Comparison of ENCODE assay signal across 10 mouse cellular contexts in the genomic region with DNA sequence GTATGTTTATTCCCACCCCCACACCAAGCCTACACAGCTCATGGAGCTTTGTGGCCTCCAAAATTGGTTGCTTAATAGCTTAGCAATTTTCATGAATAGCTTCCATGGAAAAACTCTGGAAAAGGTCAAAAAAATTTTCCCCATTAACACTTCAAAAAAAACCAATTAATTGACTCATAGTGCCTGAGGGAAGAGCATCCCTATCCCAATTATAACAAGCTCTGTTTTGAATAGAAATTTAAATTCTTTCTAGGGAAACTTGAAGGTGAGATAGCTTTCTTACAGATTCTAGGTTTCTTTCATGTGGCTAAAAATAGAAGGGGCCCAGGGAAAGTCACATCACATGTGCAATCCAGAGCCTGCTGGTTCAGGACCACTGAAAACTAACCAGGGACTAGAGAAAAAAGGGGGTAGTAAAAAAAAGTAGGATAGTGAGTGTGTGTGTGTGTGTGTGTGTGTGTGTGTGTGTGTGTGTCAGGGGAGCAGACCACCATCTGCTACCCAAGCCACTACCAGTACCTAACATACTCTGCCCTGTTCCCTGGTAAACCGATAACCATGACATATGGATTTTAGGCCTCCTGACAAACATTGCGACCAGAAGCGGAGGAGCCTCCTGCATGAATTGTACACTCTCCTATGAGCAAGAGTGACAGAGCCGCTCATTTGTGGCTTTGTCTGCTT.
DNase-seq lines count a peak whose midpoint lies in the region; ATAC-seq lines count a peak whose summit lies in the region.
"Had no signal": no experiment of that assay in that cellular context is flagged by ENCODE, and none has a peak within 500 bp of the region (broad histone marks: within the 10 kb centered on the region; RNA-seq: fewer than 3 reads in every experiment).

No protein-coding gene starts in this region.

- WGBS in embryonic facial prominence, embryonic 12.5 days: 15% methylated on average over 4 of the region's 4 CpGs
- 1% methylated on average over 4 of the region's 4 CpGs for WGBS in hindbrain, embryonic 13.5 days
- WGBS in midbrain, embryonic 13.5 days: 3% methylated on average over 4 of the region's 4 CpGs

- H3K27ac ChIP-seq in embryonic facial prominence, embryonic 12.5 days: peak overlapping the region; percentile 84
- peak overlapping the region; percentile 94 for H3K27ac ChIP-seq in hindbrain, embryonic 13.5 days
- peak overlapping the region; percentile 97 for H3K27ac ChIP-seq in midbrain, embryonic 13.5 days
- H3K27ac ChIP-seq: heart, embryonic 13.5 days had no signal

- ATAC-seq in embryonic facial prominence, embryonic 12.5 days (ENCODE audit: insufficient number of reproducible peaks, insufficient read depth, low FRiP score, low TSS enrichment): no peak
- peak; percentile 70 for ATAC-seq in hindbrain, embryonic 13.5 days (ENCODE audit: low FRiP score)
- ATAC-seq in midbrain, embryonic 13.5 days: peak; percentile 84

- peaks cover 22% of the 10 kb centered on the region; the same call in 1 of the 2 replicates for H3K4me1 ChIP-seq in embryonic facial prominence, embryonic 12.5 days
- peaks cover 42% of the 10 kb centered on the region for H3K4me1 ChIP-seq in hindbrain, embryonic 13.5 days (replicated peaks)
- H3K4me1 ChIP-seq in midbrain, embryonic 13.5 days (replicated peaks): peaks cover 54% of the 10 kb centered on the region

- H3K4me2 ChIP-seq in embryonic facial prominence, embryonic 12.5 days (replicated peaks): no peak overlapping the region
- H3K4me2 ChIP-seq in hindbrain, embryonic 13.5 days: peak overlapping the region; percentile 31; the same call in 1 of the 2 replicates
- H3K4me2 ChIP-seq in midbrain, embryonic 13.5 days (replicated peaks): peak overlapping the region; percentile 41
- H3K4me2 ChIP-seq: heart, embryonic 13.5 days; liver, embryonic 11.5 days had no signal

- DNase-seq in Muller cell, postnatal 12 days (ENCODE audit: inconsistent ontology term): peak; percentile 29
- DNase-seq in gastrocnemius, adult 18-20 months (ENCODE audit: low spot score): no peak
- DNase-seq in urinary bladder, adult 2 months (ENCODE audit: low spot score): no peak
- no peak for DNase-seq in embryo, embryonic 11 days
- DNase-seq: kidney, adult 2 months had no signal

- no peak overlapping the region for H3K9ac ChIP-seq in embryonic facial prominence, embryonic 12.5 days
- peak overlapping the region; percentile 59; the same call in 1 of the 2 replicates for H3K9ac ChIP-seq in hindbrain, embryonic 13.5 days
- H3K9ac ChIP-seq in midbrain, embryonic 13.5 days (replicated peaks): peak overlapping the region; percentile 54; the same call in 1 of the 2 replicates
- H3K9ac ChIP-seq: heart, embryonic 13.5 days had no signal

- no peaks in the 10 kb centered on the region for H3K9me3 ChIP-seq in embryonic facial prominence, embryonic 12.5 days
- no peaks in the 10 kb centered on the region for H3K9me3 ChIP-seq in hindbrain, embryonic 13.5 days
- H3K9me3 ChIP-seq in midbrain, embryonic 13.5 days: no peaks in the 10 kb centered on the region
- H3K9me3 ChIP-seq: heart, embryonic 13.5 days had no signal

- no peak overlapping the region for H3K4me3 ChIP-seq in embryonic facial prominence, embryonic 12.5 days
- H3K4me3 ChIP-seq in hindbrain, embryonic 13.5 days: no peak overlapping the region
- no peak overlapping the region for H3K4me3 ChIP-seq in midbrain, embryonic 13.5 days (replicated peaks)
- H3K4me3 ChIP-seq: heart, embryonic 13.5 days had no signal

- no peaks in the 10 kb centered on the region for H3K27me3 ChIP-seq in embryonic facial prominence, embryonic 12.5 days
- H3K27me3 ChIP-seq in hindbrain, embryonic 13.5 days: no peaks in the 10 kb centered on the region
- no peaks in the 10 kb centered on the region for H3K27me3 ChIP-seq in midbrain, embryonic 13.5 days
- H3K27me3 ChIP-seq: heart, embryonic 13.5 days had no signal

- no peaks in the 10 kb centered on the region for H3K36me3 ChIP-seq in embryonic facial prominence, embryonic 12.5 days
- no peaks in the 10 kb centered on the region for H3K36me3 ChIP-seq in hindbrain, embryonic 13.5 days
- H3K36me3 ChIP-seq in midbrain, embryonic 13.5 days: no peaks in the 10 kb centered on the region
- H3K36me3 ChIP-seq: heart, embryonic 13.5 days had no signal
